Mouse (Mus musculus) cerebellum, postnatal 10 days (tissue): ENCODE data around the gene Snca.
"Not testable (repeated sequence)": the region's sequence is repeated elsewhere in the genome, so short reads cannot be mapped to it uniquely, and the experiment has no call there.

Source experiments
- DNase-seq, 2 experiments: peaks; one replicate each; pipeline ENCODE4 v3.0.0; 2021; ENCODE audit warnings: mixed read lengths in 2 of 2

The Snca gene

DNA sequence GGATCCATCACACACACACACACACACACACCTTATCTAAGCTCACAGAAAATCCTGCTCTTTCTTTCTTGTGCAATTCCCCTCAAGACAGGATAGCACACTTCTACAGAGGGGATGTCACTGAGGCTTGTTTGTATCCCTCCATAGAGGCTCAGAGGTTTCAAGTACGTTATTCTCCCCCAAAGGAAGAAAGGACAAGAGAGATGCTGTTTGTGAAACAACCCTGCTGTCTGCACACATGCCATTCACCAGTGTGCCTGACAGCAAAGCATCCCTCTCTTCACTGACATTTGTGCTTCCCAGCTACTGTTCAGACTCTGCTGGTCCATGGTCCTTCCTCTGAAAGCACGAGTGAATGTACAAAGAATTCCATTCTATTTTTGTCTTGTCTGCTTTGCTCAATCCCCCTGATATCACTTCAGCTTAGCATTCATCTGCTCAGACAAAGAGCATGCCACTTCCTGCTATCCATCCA is 119.6 kb downstream of the Snca start:
- peak; percentile 30 to 36 for DNase-seq

GRCm38 (mm10) chr6:60698072-60698471 is 131.6 kb downstream of the Snca start:
- no peak for DNase-seq

DNA sequence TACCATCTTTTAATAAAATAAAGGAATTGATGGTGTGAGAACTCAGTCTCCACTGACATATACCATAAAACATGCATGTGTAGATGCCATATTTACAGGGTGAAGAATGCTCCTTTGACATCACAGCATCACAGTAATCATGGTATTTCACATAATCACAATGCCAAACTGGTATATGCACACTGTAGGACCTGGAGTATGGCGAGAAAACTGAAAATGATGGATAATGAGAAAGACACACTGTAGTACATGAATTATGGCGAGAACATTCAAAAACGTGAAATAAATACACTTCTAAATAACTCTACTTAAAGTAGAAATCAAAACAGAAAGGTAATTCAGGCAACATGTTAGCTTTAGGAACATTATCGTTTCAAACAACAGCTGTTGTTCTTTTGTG is 142.6 kb downstream of the Snca start:
- not testable (repeated sequence) for DNase-seq

DNA sequence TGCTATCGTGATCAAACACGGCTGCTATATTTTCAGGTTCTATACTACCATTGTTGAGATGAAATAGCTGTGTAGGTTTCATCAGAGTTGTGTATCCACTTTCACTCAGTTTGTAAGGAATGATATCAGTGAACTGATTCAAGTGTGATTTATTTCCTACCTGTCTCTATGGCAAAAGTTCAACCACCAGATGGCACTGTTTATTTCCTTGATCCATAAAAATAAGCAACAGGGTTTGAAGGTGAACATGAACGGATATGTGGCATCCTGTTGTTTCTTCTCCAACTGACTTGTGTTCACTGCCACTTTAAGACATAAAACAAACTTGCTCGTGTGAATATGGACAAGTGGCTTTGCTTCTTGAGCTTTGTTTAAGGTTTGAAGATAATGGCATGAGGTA is 147.4 kb downstream of the Snca start:
- peak; percentile 77 to 91 for DNase-seq
